ENCODE assay signal across 7 mouse cellular contexts in genomic region chr1:183296877-183297383, GRCm38 (mm10). TPM values are rescaled to one million over a fixed set of nuclear protein-coding genes. Genes with fewer than 3 reads are reported as not detected.
A peak's percentile ranks its signal among the peaks of the same experiment; 100 is the strongest.
DNase-seq lines count a peak whose midpoint lies in the region; ATAC-seq lines count a peak whose summit lies in the region.

TSS of gene Brox (minus strand) at chr1:183297269.

- peak within 1 kb of the TSS; percentile 32 for H3K27ac ChIP-seq in intestine, embryonic 16.5 days (ENCODE audit: low read length)
- no peak within 1 kb of the TSS for H3K27ac ChIP-seq in midbrain, embryonic 11.5 days (ENCODE audit: low read depth, low read length)

- H3K4me1 ChIP-seq in intestine, embryonic 16.5 days (ENCODE audit: control insufficient read depth, insufficient read depth, low read length): no peaks in the 10 kb centered on the region
- no peaks in the 10 kb centered on the region for H3K4me1 ChIP-seq in midbrain, embryonic 11.5 days (ENCODE audit: control insufficient read depth, insufficient read depth, low read length)

- no peaks in the 10 kb centered on the region for H3K36me3 ChIP-seq in intestine, embryonic 16.5 days (ENCODE audit: control insufficient read depth, insufficient read depth, low read length)
- H3K36me3 ChIP-seq in midbrain, embryonic 11.5 days (ENCODE audit: control insufficient read depth, insufficient read depth, low read length): no peaks in the 10 kb centered on the region

- intact Hi-C loops in left cerebral cortex, postnatal 36 days (cut with DNase I): loop anchor here (2.0 kb wide), 1 partner anchor 48 kb away; no protein-coding TSS in a partner anchor

- ATAC-seq in intestine, embryonic 16.5 days: peak; percentile 94
- peak; percentile 91 for ATAC-seq in midbrain, embryonic 11.5 days (ENCODE audit: low FRiP score)

- peak; percentile 90 for DNase-seq in adrenal gland, adult 8-10 months
- DNase-seq in embryo, embryonic 9.5 days (ENCODE audit: extremely low spot score): peak; percentile 98
- DNase-seq in gastrocnemius, postnatal 4 days (ENCODE audit: low spot score in 2 of 2): peak; percentile 95 to 97
- DNase-seq in left cerebral cortex, postnatal 36 days (ENCODE audit: low spot score in 2 of 2): peak; percentile 93 to 94
- peak; percentile 99 for DNase-seq in midbrain, embryonic 11.5 days (ENCODE audit: low spot score, missing footprints)
- DNase-seq in skeletal muscle tissue, adult 2 months (ENCODE audit: low read depth, low spot score): peak; percentile 80

- no peaks in the 10 kb centered on the region for H3K27me3 ChIP-seq in intestine, embryonic 16.5 days (replicated peaks; ENCODE audit: control insufficient read depth, insufficient read depth, low read length)
- H3K27me3 ChIP-seq in midbrain, embryonic 11.5 days (ENCODE audit: control insufficient read depth, insufficient read depth, low read length): no peaks in the 10 kb centered on the region

- under 1% methylated on average over 39 of the region's 39 CpGs for WGBS in intestine, embryonic 16.5 days
- under 1% methylated on average over 39 of the region's 39 CpGs for WGBS in midbrain, embryonic 11.5 days

- peak within 1 kb of the TSS; percentile 56 for H3K4me3 ChIP-seq in intestine, embryonic 16.5 days (ENCODE audit: low read length)
- peak within 1 kb of the TSS; percentile 47 for H3K4me3 ChIP-seq in midbrain, embryonic 11.5 days (ENCODE audit: low read depth, low read length)

- no peaks in the 10 kb centered on the region for H3K9me3 ChIP-seq in intestine, embryonic 16.5 days (ENCODE audit: control insufficient read depth, low read length)
- no peaks in the 10 kb centered on the region for H3K9me3 ChIP-seq in midbrain, embryonic 11.5 days (ENCODE audit: control insufficient read depth, low read length)

- peak within 1 kb of the TSS; percentile 67 for H3K9ac ChIP-seq in intestine, embryonic 16.5 days (ENCODE audit: low read depth, low read length)
- peak within 1 kb of the TSS; percentile 51 for H3K9ac ChIP-seq in midbrain, embryonic 11.5 days (ENCODE audit: low read length)

- H3K4me2 ChIP-seq in intestine, embryonic 16.5 days (ENCODE audit: low read depth, low read length): peak within 1 kb of the TSS; percentile 54
- peak within 1 kb of the TSS; percentile 51 for H3K4me2 ChIP-seq in midbrain, embryonic 11.5 days

RNA-seq across cellular contexts. Expression of gene Brox, which starts in this region (rescaled TPM):
- 10 to 100 TPM; 49.1 to 70.6 (median 60.9) TPM for total RNA-seq in adrenal gland, adult 8-10 months (2022)
- total RNA-seq in gastrocnemius, postnatal 4 days (2021): 10 to 100 TPM; 27.6 to 38.2 TPM
- 41.8 and 42.5 TPM in 2 replicates for polyA plus RNA-seq in intestine, embryonic 16.5 days (2015; fragmentation: Nextera tagmentation; extraction: Ambion mirVana)
- 10 to 100 TPM; 45.6 to 54.2 TPM for total RNA-seq in left cerebral cortex, postnatal 36 days (2021)
- 64.6 and 81.3 TPM in 2 replicates for polyA plus RNA-seq in midbrain, embryonic 11.5 days (2014; fragmentation: Nextera tagmentation; extraction: Ambion mirVana)
